Mouse (Mus musculus) bone marrow, adult 2 months (tissue): Measurements from ENCODE around the gene Arhgap6. TPM values are rescaled to one million over a fixed set of nuclear protein-coding genes. Genes with fewer than 3 reads are reported as not detected.

Source experiments
- H3K27ac ChIP-seq: fragments of 200-500 bp; 2 replicates; pipeline ENCODE4 v1.5.1; 2012; ENCODE audit warnings: low read depth, mild to moderate bottlenecking, control low read depth, inconsistent platforms, low read length; ENCODE audit not compliant: control insufficient read depth, poor library complexity, insufficient read depth
- H3K4me1 ChIP-seq: fragments of 200-500 bp; 2 replicates; pipeline ENCODE4 v1.6.1; 2011; ENCODE audit warnings: low read length; ENCODE audit not compliant: control insufficient read depth, insufficient read depth
- H3K4me3 ChIP-seq: fragments of 200-500 bp; replicated peaks from 2 replicates; pipeline ENCODE3; 2011; ENCODE audit warnings: mild to moderate bottlenecking, low read depth, low read length, control low read depth; ENCODE audit not compliant: control insufficient read depth
- CTCF ChIP-seq: fragments of 200-500 bp; IDR thresholded peaks from 2 replicates; pipeline ENCODE4 v1.5.1; 2011; ENCODE audit warnings: low read length, control low read depth; ENCODE audit not compliant: control insufficient read depth, insufficient read depth
- POLR2A ChIP-seq: fragments of 200-500 bp; IDR thresholded peaks from 2 replicates; pipeline ENCODE4 v1.6.1; 2011; ENCODE audit warnings: low read depth, mild to moderate bottlenecking, control low read depth, low read length, borderline replicate concordance; ENCODE audit not compliant: control insufficient read depth
- whole genome bisulfite sequencing: fragments of 180-500 bp; shearing (Covaris S2); methylation state at CpG from one replicate; pipeline ENCODE4 v1.1.7; 2018; 5-methylcytosine and 5-hydroxymethylcytosine counted together
- polyA plus RNA-seq: library from polyadenylated mRNA; stranded (reverse); fragments of >200 nt; gene quantifications from 2 replicates; pipeline ENCODE4 v1.2.4, GENCODE M21; 2011; ENCODE audit warnings: low replicate concordance; ENCODE audit not compliant: missing spikeins, insufficient read depth, insufficient read length

The Arhgap6 gene
- 3.4 and 8.3 TPM in 2 replicates for polyA plus RNA-seq

GRCm38 (mm10) chrX:168794974-168795858, at the start of gene Arhgap6:
Gene Arhgap6 (plus strand): TSS chrX:168795099.
- H3K4me3 ChIP-seq, result peak within 1 kb of the TSS; percentile 16
- H3K27ac ChIP-seq, result no peak within 1 kb of the TSS
- 15% methylated on average over 48 of the region's 48 CpGs for WGBS
- H3K4me1 ChIP-seq, result no peaks in the 10 kb centered on the region
- TF ChIP-seq POLR2A (no peak), CTCF (no peak)

- no peak for TF ChIP-seq CTCF
- TF ChIP-seq POLR2A, result no peak
- Histone ChIP-seq H3K27ac (no peak overlapping the region), H3K4me1 (no peaks in the 10 kb centered on the region), H3K4me3 (no peak overlapping the region)
- WGBS, result 48% methylated on average over 2 of the region's 2 CpGs
These were observed 47.9 kb upstream of the Arhgap6 start for GRCm38 (mm10) chrX:168747011-168747410.

- no peak for TF ChIP-seq POLR2A
- TF ChIP-seq CTCF, result no peak
- H3K4me3 ChIP-seq, result peak overlapping the region; percentile 16
- 16% methylated on average over 55 of the region's 55 CpGs for WGBS
These were observed 1.3 kb downstream of the Arhgap6 start for GRCm38 (mm10) chrX:168795859-168796848.

GRCm38 (mm10) chrX:168804677-168805076, 9.8 kb downstream of the Arhgap6 start:
- Histone ChIP-seq H3K27ac (no peak overlapping the region), H3K4me3 (no peak overlapping the region), H3K4me1 (no peaks in the 10 kb centered on the region)
- WGBS, result 30% methylated on average over 2 of the region's 2 CpGs
- no peak for TF ChIP-seq CTCF
- TF ChIP-seq POLR2A, result no peak

More at GRCm38 (mm10) chrX:168795859-168796848, 1.3 kb downstream of the Arhgap6 start:
- Histone ChIP-seq H3K4me1 (no peaks in the 10 kb centered on the region), H3K27ac (no peak overlapping the region)

GRCm38 (mm10) chrX:168810513-168811265, 15.8 kb downstream of the Arhgap6 start:
- no peaks in the 10 kb centered on the region for H3K4me1 ChIP-seq
- WGBS, result 29% methylated on average over 3 of the region's 3 CpGs
- no peak overlapping the region for H3K4me3 ChIP-seq
- TF ChIP-seq POLR2A (no peak), CTCF (no peak)
- no peak overlapping the region for H3K27ac ChIP-seq

GRCm38 (mm10) chrX:168818858-168819257, 24.0 kb downstream of the Arhgap6 start:
- 12% methylated on average over 3 of the region's 3 CpGs for WGBS
- TF ChIP-seq CTCF (no peak), POLR2A (no peak)
- no peaks in the 10 kb centered on the region for H3K4me1 ChIP-seq

GRCm38 (mm10) chrX:168824166-168824565, 29.3 kb downstream of the Arhgap6 start:
- TF ChIP-seq POLR2A, result no peak
- TF ChIP-seq CTCF, result no peak
- no peaks in the 10 kb centered on the region for H3K4me1 ChIP-seq
- WGBS, result 55% methylated on average over 2 of the region's 2 CpGs
- no peak overlapping the region for H3K27ac ChIP-seq
- no peak overlapping the region for H3K4me3 ChIP-seq

More at GRCm38 (mm10) chrX:168818858-168819257, 24.0 kb downstream of the Arhgap6 start:
- Histone ChIP-seq H3K4me3 (no peak overlapping the region), H3K27ac (no peak overlapping the region)
